Comparison of ENCODE assay signal across 16 mouse cellular contexts in the genomic region with DNA sequence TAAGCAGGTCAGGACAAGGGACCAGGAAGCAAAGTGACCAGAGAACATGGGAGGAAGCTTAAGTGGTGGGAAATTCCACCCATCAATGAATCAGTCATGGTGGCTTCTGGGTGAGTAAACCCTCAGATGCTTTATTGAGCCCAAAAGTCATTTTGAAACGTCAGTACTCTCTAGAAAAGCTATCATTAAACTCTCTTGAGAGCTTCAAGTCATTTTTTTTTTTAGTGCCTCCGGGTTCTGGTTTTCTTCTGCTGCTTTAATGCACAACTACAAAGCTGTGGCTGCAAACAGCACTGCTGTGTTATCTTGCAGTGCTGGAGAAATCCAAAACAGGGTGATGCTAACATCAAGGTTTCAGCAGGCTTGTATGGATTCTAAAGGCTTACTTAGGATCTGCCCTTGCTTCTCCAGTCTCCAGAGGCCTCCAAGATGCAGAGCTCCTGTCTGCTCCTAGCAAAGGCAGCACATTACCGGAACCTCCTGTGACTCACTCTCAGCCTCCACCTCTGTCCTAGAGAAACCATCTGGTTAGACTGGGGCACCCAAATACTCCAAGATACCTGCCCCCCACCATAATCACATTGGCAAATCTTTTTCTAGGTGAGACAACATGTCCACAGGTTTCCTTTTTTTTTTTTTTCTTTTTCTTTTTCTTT.
"Had no signal": no experiment of that assay in that cellular context is flagged by ENCODE, and none has a peak within 500 bp of the region (broad histone marks: within the 10 kb centered on the region; RNA-seq: fewer than 3 reads in every experiment).

No protein-coding gene starts in this region.

- ATAC-seq: hindbrain, postnatal 0 days; intestine, embryonic 16.5 days; liver, embryonic 12.5 days had no signal

- DNase-seq: gastrocnemius, postnatal 14 days; gastrocnemius, postnatal 36 days; heart, adult 11 months; heart, adult 2 months; heart, postnatal 10 days; heart, postnatal 36 days; kidney, adult 11 months; kidney, adult 2 months; kidney, adult 9 months; kidney, postnatal 10 days; kidney, postnatal 25 days; kidney, postnatal 4 days; left cerebral cortex, postnatal 4 days had no signal
